Mouse (Mus musculus) layer of hippocampus, adult 11-12 months (tissue): Measurements from ENCODE around the gene Pate4.
"Not testable (repeated sequence)": the region's sequence is repeated elsewhere in the genome, so short reads cannot be mapped to it uniquely, and the experiment has no call there.

Experiments used
- DNase-seq: peaks from one replicate; pipeline ENCODE4 v3.0.0; 2022; ENCODE audit warnings: low spot score

Pate4 gene

DNA sequence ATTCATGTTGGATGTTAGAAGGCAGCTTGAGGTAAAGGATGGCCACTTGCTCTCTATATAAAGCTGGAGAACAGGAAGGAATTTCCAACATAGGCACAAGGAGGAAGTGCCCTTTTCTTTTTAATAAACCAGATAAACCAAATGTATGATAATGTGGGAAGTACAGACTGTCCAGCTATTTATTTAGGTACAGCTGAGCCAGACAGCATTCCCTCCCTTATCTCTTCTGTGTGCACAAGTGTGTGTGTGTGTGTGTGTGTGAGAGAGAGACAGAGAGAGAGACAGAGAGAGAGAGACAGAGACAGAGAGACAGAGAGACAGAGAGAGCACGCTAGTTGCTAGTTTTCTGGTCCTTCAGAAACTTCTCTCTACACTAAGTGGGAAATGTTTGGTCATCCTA lies at the start of gene Pate4:
Gene Pate4 (minus strand): TSS at position 101 of the 400 bp plus-strand sequence.
- no peak for DNase-seq

DNA sequence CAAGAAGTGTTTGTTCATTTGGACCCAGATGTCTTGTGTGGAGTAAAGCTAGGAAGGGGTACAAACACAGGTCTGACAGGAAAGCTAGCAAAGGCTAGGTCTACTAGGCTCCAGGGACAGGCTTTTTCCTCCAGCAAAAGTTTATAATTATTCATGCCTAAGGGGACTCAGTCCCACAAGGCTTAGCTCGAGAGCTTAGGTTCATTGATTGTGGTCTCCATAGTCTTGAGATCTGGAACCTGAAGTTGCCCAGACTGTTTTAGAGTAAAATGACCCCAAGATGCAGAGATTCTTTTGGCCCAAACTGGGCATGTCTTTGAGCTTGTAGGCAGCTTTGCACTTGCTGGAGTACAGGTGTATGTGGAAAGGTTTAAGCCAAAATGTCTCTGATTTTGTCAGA lies 36.4 kb upstream of the Pate4 start, which contains the start of gene Pate3:
Gene Pate3 (minus strand): TSS at position 101 of the 400 bp plus-strand sequence.
- no peak for DNase-seq

GRCm38 (mm10) chr9:35632981-35633380 lies 21.2 kb upstream of the Pate4 start:
- no peak for DNase-seq

GRCm38 (mm10) chr9:35616784-35617183 lies 5.0 kb upstream of the Pate4 start:
- DNase-seq: not testable (repeated sequence)

DNA sequence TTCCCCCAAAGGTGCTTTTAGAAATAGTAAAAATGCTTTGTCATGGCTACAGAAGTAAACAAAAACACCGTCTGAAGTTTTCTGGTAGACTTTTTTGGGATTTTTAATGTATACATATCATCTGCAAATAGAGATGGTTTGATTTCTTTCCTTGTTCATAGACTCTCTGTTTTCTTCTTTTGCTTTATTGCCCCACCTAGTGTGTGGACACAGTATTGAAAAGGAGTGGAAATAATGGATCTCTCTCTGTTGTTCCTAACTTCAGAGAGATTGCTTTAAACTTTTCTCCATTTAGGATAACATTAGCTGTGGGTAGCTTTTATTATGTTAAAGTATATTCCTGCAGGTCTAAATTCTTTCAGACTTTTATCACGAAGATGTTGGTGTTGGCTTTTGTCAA lies 2.3 kb upstream of the Pate4 start:
- DNase-seq: no peak

GRCm38 (mm10) chr9:35607647-35608405 lies 3.9 kb downstream of the Pate4 start:
- DNase-seq: no peak

DNA sequence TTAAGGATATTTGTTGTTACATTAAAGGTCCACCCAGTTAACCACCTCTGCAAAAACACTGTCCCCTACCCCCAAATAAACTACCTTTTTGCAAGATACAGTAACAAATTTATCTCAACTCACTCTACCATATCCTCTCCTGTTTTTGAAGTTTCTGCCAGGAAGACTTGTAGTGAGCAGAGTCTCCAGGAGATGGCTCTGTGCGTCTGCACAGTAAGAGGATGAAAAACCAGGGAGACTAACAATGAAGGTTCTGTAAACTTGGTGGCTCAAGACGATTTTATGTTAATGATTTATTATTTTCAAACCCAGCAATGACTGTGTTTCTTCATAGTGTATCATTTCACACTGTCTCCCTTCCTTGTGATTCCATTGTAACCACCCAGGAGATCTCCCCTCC lies 18.8 kb downstream of the Pate4 start:
- peak; percentile 41 for DNase-seq

- DNase-seq: no peak
Measured at GRCm38 (mm10) chr9:35587674-35588073, 24.1 kb downstream of the Pate4 start.

DNA sequence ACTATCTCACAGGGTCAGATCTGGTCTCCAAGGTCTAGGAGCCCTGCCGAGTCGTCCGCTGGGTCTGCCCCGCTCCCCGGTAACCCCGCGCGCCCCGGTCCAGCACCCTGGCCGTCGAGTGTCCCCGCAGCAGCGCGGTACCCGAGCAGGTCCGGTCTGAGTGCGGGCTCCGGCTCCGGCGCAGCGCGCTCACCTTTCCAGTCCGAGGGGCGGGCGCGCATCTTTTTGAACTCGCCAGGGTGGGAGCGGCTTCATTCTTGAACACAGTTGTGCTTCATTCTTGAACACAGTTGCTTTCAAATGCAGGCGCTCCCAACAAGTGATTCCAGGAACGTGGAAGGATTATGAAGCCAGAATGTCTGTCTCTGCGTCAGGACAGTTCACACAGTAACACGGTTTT lies 37.3 kb downstream of the Pate4 start:
- no peak for DNase-seq

GRCm38 (mm10) chr9:35570663-35571062 lies 41.1 kb downstream of the Pate4 start:
- no peak for DNase-seq

DNA sequence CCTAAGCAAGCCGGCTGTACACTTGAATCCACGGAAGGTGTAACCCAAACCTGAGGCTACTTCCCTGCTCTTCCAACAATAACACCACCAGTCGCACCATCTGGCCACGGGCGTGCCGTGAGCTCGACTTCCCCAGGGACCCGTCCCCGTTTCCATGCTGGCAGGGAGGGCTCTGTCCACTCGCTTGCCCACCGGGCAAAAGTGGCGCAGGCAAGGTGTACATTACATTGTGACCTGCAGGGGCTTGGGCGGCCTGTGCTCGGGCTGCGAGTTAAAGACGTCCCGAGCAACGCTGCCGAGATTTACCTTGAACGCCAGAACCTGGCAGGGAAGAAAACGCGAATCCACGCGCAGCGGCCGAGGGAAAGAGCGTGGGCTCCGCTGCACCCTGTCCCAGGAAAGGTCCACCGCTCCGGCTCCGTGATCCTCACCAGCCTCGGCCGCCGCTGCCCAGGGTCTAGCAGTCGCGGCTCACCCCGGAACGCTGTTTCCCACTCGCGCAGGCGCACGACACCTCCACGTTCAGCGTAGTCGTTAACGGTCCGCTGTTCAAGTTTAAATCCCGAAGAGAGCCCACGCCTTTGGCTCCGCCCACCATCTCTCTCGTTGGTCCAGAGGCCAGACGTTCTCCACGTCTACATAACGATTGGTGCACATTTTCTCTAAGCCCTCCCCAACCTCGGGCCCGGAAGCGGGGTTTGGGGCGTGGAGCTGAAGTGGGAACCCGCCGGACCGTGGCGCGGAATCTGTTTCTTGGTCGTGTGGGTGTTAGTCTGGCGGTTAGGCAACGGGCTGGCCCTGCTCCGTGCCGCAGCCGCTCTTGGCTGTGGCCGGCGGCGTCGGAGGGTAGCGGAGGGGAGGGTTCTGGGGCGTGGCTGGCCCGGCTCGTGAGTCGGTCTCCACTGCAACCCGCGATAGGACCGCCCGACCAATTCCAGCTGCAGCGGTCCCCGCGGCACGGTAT lies 41.9 kb downstream of the Pate4 start, which contains the start of the genes Pate2 and Hyls1:
Gene Pate2 (plus strand): TSS at position 714 of the 964 bp plus-strand sequence.
Gene Hyls1 (minus strand): TSS at position 828 of the 964 bp plus-strand sequence.
- DNase-seq: peak; percentile 93

- no peak for DNase-seq
Measured at GRCm38 (mm10) chr9:35567995-35568394, 43.7 kb downstream of the Pate4 start.

- no peak for DNase-seq
Measured at GRCm38 (mm10) chr9:35564536-35565240, 47.1 kb downstream of the Pate4 start.

DNA sequence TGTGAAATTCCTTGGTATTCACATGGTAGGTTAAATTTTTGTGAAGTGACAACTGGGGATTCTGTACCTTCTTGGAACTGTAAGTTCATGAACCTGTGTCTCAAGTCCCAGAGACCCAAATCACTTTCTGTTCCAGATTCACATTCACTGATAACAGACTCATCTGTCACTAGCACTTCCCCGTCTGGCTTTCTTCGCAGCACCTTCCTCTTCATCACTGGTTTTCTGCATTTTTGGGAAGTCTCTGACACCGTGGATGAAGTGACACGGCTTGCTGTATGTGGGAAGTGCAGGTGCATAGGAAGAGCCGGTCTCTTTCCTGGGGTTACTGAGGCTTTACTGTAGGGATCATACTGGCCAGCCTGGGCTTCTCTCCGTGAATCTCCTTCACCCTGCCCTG lies 50.2 kb downstream of the Pate4 start:
- DNase-seq: no peak

DNA sequence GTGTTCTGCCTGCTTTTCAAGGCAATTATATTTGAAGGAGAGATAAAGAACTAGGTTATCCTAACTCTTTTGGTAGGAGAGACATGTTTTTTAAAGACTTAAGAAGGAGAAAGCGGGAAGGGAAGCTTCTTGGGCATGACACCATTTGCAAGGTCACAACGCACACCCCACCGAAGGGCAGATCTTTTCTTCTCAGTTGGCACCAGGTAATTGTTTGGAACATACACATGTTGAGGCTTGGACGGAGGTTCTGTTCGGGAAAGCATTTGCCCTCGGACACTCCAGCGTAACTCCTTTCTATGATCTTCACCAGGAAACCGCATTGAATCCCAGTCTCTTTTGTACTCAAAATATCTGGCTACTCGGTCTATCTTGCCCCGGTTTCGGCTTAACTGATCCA lies 50.7 kb downstream of the Pate4 start:
- DNase-seq: no peak

- peak; percentile 83 for DNase-seq
Measured at GRCm38 (mm10) chr9:35559009-35559890, 52.5 kb downstream of the Pate4 start.

DNA sequence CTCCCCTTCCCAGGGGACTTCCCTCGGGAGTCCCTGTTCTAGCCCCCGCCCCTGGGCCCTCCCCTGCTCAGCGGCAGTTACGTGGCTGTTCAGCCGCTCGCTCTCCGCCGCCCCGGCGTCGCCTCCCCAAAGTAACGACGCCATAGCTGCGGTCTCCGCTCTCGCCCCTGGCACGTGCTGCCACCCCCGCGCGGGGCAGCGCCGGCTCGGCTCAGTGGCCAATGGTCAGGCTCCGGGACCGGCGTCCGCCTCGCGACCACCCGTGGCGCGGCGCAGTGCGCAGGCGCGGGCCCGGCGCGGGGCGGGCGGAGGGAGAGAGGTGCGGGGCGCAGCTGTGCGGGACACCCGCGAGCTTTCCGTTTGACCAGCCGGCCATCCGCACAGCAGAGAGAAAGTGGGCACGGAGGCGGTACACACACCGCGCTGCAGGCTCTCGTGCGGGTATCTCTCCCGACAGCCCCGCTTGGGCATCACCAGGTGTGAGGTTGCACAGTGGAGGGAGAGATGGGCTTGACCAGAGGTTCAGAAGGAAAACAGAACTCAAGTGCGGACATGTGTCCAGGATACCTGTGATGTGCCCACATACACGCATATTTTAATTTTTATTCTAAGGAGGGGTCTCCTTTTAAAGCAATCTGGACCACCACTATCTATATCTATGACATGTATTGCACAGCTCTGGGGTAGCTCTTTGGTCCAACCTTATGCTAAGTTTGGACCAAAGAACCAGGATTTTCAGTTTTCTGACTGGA lies 53.3 kb downstream of the Pate4 start, which contains the start of the genes Ddx25 and Pus3:
Gene Ddx25 (minus strand): TSS at position 272 of the 752 bp plus-strand sequence.
Gene Pus3 (plus strand): TSS at position 339 of the 752 bp plus-strand sequence.
- DNase-seq: peak; percentile 70
